14 mouse cellular contexts compared by ENCODE assay signal in genomic region chr17:72939569-72939899, GRCm38 (mm10). TPM values are rescaled to one million over a fixed set of nuclear protein-coding genes. Genes with fewer than 3 reads are reported as not detected.
DNase-seq lines count a peak whose midpoint lies in the region; ATAC-seq and TF ChIP-seq lines count a peak whose summit lies in the region.
"Had no signal": no experiment of that assay in that cellular context is flagged by ENCODE, and none has a peak within 500 bp of the region (broad histone marks: within the 10 kb centered on the region; RNA-seq: fewer than 3 reads in every experiment).

No protein-coding gene starts in this region.

- H3K36me3 ChIP-seq in heart, embryonic 11.5 days (ENCODE audit: control insufficient read depth, insufficient read depth, low read length) = peaks cover 30% of the 10 kb centered on the region
- H3K36me3 ChIP-seq in small intestine, adult 2 months (ENCODE audit: control insufficient read depth, insufficient read depth, low read length) = peaks cover 12% of the 10 kb centered on the region

- no peak overlapping the region for H3K4me2 ChIP-seq in heart, embryonic 11.5 days
- H3K4me2 ChIP-seq: embryonic facial prominence, embryonic 15.5 days; limb, embryonic 15.5 days; lung, embryonic 15.5 days had no signal

- H3K9ac ChIP-seq in heart, embryonic 11.5 days (ENCODE audit: low read depth, low read length) = no peak overlapping the region
- H3K9ac ChIP-seq: embryonic facial prominence, embryonic 15.5 days; limb, embryonic 15.5 days; lung, embryonic 15.5 days had no signal

- no peak for DNase-seq in heart, postnatal 10 days
- peak; percentile 48 for DNase-seq in 416B (ENCODE audit: low read depth)
- no peak for DNase-seq in cerebellum, adult 11 months
- DNase-seq in right cerebral cortex, postnatal 4 days = no peak
- DNase-seq in left cerebral cortex, adult 9 months (ENCODE audit: low spot score in 2 of 2) = no peak
- DNase-seq: cerebellum, adult 2 months; kidney, adult 2 months had no signal

- intact Hi-C loops in heart, postnatal 10 days (cut with DNase I) = loop anchor here (2.0 kb wide), 1 partner anchor 37 kb away; no protein-coding TSS in a partner anchor

- H3K4me3 ChIP-seq in heart, embryonic 11.5 days (ENCODE audit: low read depth, low read length) = no peak overlapping the region
- no peak overlapping the region for H3K4me3 ChIP-seq in bone marrow macrophage, adult 2 months (ENCODE audit: insufficient read depth, low read length)
- no peak overlapping the region for H3K4me3 ChIP-seq in small intestine, adult 2 months (ENCODE audit: low read depth, low read length)
- H3K4me3 ChIP-seq: embryonic facial prominence, embryonic 15.5 days; limb, embryonic 15.5 days; lung, embryonic 15.5 days had no signal

- WGBS in heart, embryonic 11.5 days (ENCODE audit: insufficient replicate concordance) = 54% methylated on average over 6 of the region's 6 CpGs
- 61% methylated on average over 6 of the region's 6 CpGs for WGBS in small intestine, adult 2 months

- H3K27ac ChIP-seq in heart, embryonic 11.5 days (ENCODE audit: low read depth, low read length) = peak overlapping the region; percentile 46; the same call in 1 of the 2 replicates
- peak overlapping the region; percentile 28; the same call in 1 of the 2 replicates for H3K27ac ChIP-seq in bone marrow macrophage, adult 2 months (ENCODE audit: insufficient read depth, low read depth, low read length)
- H3K27ac ChIP-seq in small intestine, adult 2 months (ENCODE audit: insufficient read depth, low read depth, low read length) = peak overlapping the region; percentile 46; the same call in 1 of the 2 replicates
- H3K27ac ChIP-seq: embryonic facial prominence, embryonic 15.5 days; limb, embryonic 15.5 days had no signal

- H3K27me3 ChIP-seq in heart, embryonic 11.5 days (ENCODE audit: control insufficient read depth, insufficient read depth, low read length) = no peaks in the 10 kb centered on the region
- no peaks in the 10 kb centered on the region for H3K27me3 ChIP-seq in small intestine, adult 2 months (ENCODE audit: control insufficient read depth, insufficient read depth, low read length)
- H3K27me3 ChIP-seq: embryonic facial prominence, embryonic 15.5 days; limb, embryonic 15.5 days; lung, embryonic 15.5 days had no signal

- H3K9me3 ChIP-seq in heart, embryonic 11.5 days (replicated peaks; ENCODE audit: control insufficient read depth, low read length) = no peaks in the 10 kb centered on the region
- H3K9me3 ChIP-seq: embryonic facial prominence, embryonic 15.5 days; limb, embryonic 15.5 days; lung, embryonic 15.5 days had no signal

- TF ChIP-seq POLR2A in bone marrow macrophage, adult 2 months (IDR thresholded peaks at IDR 0.05; ENCODE audit: borderline replicate concordance, low read depth, low read length) = no peak
- TF ChIP-seq POLR2A in small intestine, adult 2 months (IDR thresholded peaks at IDR 0.05; ENCODE audit: low read depth, low read length) = no peak

- ATAC-seq in heart, embryonic 11.5 days (replicated peaks; ENCODE audit: insufficient number of reproducible peaks, low FRiP score, low TSS enrichment) = no peak
- ATAC-seq: forebrain, embryonic 14.5 days had no signal

- no peak for TF ChIP-seq CTCF in bone marrow macrophage, adult 2 months (IDR thresholded peaks at IDR 0.05; ENCODE audit: low read depth, low read length)
- TF ChIP-seq CTCF in small intestine, adult 2 months (IDR thresholded peaks at IDR 0.05; ENCODE audit: extremely low read depth, insufficient read length, insufficient replicate concordance, low read depth, low read length) = no peak

- H3K4me1 ChIP-seq in heart, embryonic 11.5 days (ENCODE audit: control insufficient read depth, insufficient read depth, low read length) = peaks cover 43% of the 10 kb centered on the region
- H3K4me1 ChIP-seq in bone marrow macrophage, adult 2 months (ENCODE audit: control insufficient read depth, insufficient read depth, low read length) = peaks cover 11% of the 10 kb centered on the region
- H3K4me1 ChIP-seq in small intestine, adult 2 months (ENCODE audit: control insufficient read depth, insufficient read depth, insufficient read length, low read length) = peaks cover 31% of the 10 kb centered on the region

RNA-seq across cellular contexts. Expression of gene Lbh, which starts 21.4 kb away (rescaled TPM):
- 19.1 and 22.8 TPM in 2 replicates for polyA plus RNA-seq in heart, embryonic 11.5 days (2014; fragmentation: Nextera tagmentation; extraction: Ambion mirVana)
- total RNA-seq in heart, postnatal 10 days (2021) = 100 to 1,000 TPM; 456 to 731 TPM
- polyA plus RNA-seq in bone marrow macrophage, adult 2 months (2012; ENCODE audit: insufficient read depth, insufficient read length, missing spikeins) = 29.7 and 30.0 TPM in 2 replicates
- polyA plus RNA-seq in small intestine, adult 2 months (2012; rRNA removed) = 41.9 and 49.3 TPM in 2 replicates
